Mouse (Mus musculus) adrenal gland, postnatal 4 days (tissue): ENCODE data around the gene Sema5a. TPM values are rescaled to one million over a fixed set of nuclear protein-coding genes. Genes with fewer than 3 reads are reported as not detected.
A peak's percentile ranks its signal among the peaks of the same experiment; 100 is the strongest.

Source experiments
- DNase-seq, 2 experiments: peaks; one replicate each; pipeline ENCODE4 v3.0.0; 2021 to 2022; ENCODE audit warnings: low spot score in 2 of 2, mixed read lengths in 2 of 2
- total RNA-seq, 2 experiments: library from RNA; stranded (reverse); gene quantifications; 2 replicates each; pipeline ENCODE4 v1.2.3; 2021

Sema5a gene
- total RNA-seq, 2 experiments from 2014 or later, result 33.9 to 47.3 TPM

GRCm38 (mm10) chr15:32536755-32537503 lies 292.3 kb downstream of the Sema5a start:
- no peak for DNase-seq

GRCm38 (mm10) chr15:32537504-32537792 lies 292.8 kb downstream of the Sema5a start:
- DNase-seq, result no peak

GRCm38 (mm10) chr15:32538092-32538491 lies 293.5 kb downstream of the Sema5a start:
- DNase-seq, result no peak

- DNase-seq, result no peak
Observed at GRCm38 (mm10) chr15:32542746-32543145, 298.1 kb downstream of the Sema5a start.

GRCm38 (mm10) chr15:32543181-32543580 lies 298.6 kb downstream of the Sema5a start:
- no peak for DNase-seq

- DNase-seq, result no peak
Observed at GRCm38 (mm10) chr15:32545455-32545854, 300.8 kb downstream of the Sema5a start.

- no peak for DNase-seq
Observed at GRCm38 (mm10) chr15:32546746-32547145, 302.1 kb downstream of the Sema5a start.

GRCm38 (mm10) chr15:32558925-32559324 lies 314.3 kb downstream of the Sema5a start:
- no peak for DNase-seq

GRCm38 (mm10) chr15:32562600-32562999 lies 318.0 kb downstream of the Sema5a start:
- DNase-seq, result no peak

GRCm38 (mm10) chr15:32568181-32568857 lies 323.7 kb downstream of the Sema5a start:
- no peak for DNase-seq

GRCm38 (mm10) chr15:32568858-32569387 lies 324.3 kb downstream of the Sema5a start:
- no peak for DNase-seq

- DNase-seq, result no peak
Observed at GRCm38 (mm10) chr15:32574327-32574726, 329.7 kb downstream of the Sema5a start.

- DNase-seq, result no peak
Observed at GRCm38 (mm10) chr15:32575212-32575611, 330.6 kb downstream of the Sema5a start.

GRCm38 (mm10) chr15:32579351-32579750 lies 334.7 kb downstream of the Sema5a start:
- DNase-seq, result no peak

- DNase-seq, result no peak
Observed at GRCm38 (mm10) chr15:32590641-32591040, 346.0 kb downstream of the Sema5a start.

- DNase-seq, result no peak
Observed at GRCm38 (mm10) chr15:32593746-32594145, 349.1 kb downstream of the Sema5a start.

GRCm38 (mm10) chr15:32596574-32596973 lies 352.0 kb downstream of the Sema5a start:
- no peak for DNase-seq

- no peak for DNase-seq
Observed at GRCm38 (mm10) chr15:32597189-32597588, 352.6 kb downstream of the Sema5a start.

- peak in 1 of 2 experiments; percentile 6 for DNase-seq
Observed at GRCm38 (mm10) chr15:32607236-32607635, 362.6 kb downstream of the Sema5a start.

- DNase-seq, result no peak
Observed at GRCm38 (mm10) chr15:32610776-32611175, 366.2 kb downstream of the Sema5a start.

GRCm38 (mm10) chr15:32611201-32611600 lies 366.6 kb downstream of the Sema5a start:
- DNase-seq, result no peak

GRCm38 (mm10) chr15:32613718-32614117 lies 369.1 kb downstream of the Sema5a start:
- DNase-seq, result no peak

GRCm38 (mm10) chr15:32615773-32616172 lies 371.2 kb downstream of the Sema5a start:
- no peak for DNase-seq
